Mouse (Mus musculus) spleen, postnatal 4 days (tissue): ENCODE measurements at regions not wholly inside any gene's neighbourhood (a gene's known extent, or its start where the extent isn't known, plus 50 kb on each side); places are given as distances from the start of the nearest gene placed in this dataset.
A peak's percentile ranks its signal among the peaks of the same experiment; 100 is the strongest.

Experiments
- DNase-seq, 2 experiments: peaks; one replicate each; pipeline ENCODE4 v3.0.0; 2022; ENCODE audit warnings: low spot score in 2 of 2

DNA sequence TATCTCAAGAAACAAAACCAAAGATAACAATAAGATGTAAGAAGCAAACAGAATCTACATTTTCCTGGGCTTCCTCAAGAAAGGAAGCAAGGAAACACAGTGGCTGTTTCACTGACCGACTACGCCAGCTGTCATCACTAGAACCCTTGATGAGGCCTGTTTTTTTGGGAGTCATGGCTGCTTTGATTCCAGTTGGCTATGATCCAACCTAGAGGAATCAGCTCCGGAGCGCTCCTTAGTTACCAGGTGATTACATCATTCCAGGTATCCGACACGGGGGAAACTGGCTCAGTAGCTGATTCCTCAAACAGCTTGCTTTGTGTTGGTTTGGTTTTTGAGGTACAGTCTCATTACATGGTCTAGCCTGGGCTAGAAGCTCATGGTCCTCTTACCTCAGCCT lies 84.1 kb upstream of the Galnt15 start:
- no peak for DNase-seq

DNA sequence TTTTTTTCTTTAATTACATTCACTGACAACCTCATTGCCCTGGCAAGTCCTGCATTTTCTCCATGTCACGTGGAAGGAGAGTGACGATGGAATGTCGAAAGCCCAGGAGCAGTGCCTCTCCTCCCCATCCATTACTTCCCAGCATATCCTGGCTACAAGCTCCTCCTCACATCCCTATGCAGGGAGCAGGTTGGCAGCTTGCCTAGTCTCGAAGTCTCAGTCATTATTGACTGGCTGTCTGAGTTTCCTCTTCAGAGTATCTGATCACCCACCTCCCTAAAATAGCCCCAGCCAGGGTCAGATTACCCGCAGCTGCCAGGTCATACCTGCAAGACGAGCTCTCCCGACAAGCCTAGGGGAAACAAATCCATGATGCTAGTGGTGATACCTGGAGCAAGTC lies 83.7 kb upstream of the Galnt15 start:
- no peak for DNase-seq

- no peak for DNase-seq
These were observed 82.8 kb upstream of the Galnt15 start for GRCm38 (mm10) chr14:31946032-31946431.

- DNase-seq: no peak
These were observed 81.5 kb upstream of the Galnt15 start for GRCm38 (mm10) chr14:31947246-31947645.

DNA sequence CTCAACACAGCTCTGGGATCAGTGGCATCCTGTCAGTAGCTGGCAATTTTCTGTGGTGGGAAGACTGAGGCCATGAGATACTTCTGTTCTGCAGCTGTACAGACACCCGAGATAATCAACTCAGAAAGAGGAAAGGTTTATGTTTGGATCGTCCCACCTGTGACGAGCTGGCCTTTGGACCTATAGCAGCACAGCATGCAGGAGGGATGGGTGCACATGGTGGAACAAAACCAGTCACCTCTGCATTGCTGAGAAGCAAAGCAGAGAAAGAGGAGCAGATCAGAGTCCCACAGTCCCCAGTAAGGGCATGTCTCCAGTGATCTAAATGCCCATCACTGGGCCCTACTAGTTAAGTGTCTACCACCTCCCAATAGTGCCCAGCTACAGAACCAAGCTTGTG lies 76.9 kb upstream of the Galnt15 start:
- no peak for DNase-seq

DNA sequence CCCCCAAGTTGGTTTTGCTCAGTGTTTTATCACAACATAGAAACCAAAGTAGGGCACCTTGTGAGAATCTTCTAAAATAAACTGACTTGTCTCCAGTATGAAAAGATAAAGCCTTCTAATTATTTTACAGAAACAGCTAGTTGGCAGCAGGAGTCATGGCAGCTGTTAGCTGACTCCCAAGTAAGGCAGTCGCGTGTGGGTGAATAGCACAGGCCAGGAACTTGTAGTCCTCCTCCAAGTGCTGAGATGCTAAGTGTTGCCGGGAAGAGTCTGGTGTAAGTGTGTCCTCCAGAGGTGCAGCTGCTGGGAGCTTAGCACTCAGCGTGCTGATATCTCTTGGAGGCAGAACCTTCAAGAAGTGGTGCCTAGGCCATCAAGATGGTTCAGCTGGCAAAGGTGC lies 75.0 kb upstream of the Galnt15 start:
- DNase-seq: no peak

DNA sequence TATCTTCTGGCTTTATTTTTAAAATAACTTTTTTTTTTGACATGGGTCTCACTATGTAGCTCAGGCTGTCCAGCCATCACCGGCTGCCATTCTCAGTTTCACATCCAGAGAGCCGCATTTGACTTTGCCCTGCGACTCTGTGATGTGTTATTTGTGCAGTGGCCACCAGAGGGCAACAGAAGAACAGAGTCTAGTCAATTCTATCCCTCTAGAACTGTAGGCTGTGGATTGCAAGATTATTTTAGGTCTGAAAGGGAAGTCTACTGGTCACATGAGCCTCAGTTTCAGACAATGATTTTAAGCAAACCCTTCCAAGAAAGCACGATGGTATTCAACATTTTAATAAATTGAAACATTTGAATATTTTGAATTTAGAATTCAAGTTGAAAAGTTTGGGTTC lies 73.8 kb upstream of the Galnt15 start:
- DNase-seq: peak; percentile 64 to 85

GRCm38 (mm10) chr14:31957211-31957638 lies 71.6 kb upstream of the Galnt15 start:
- no peak for DNase-seq

DNA sequence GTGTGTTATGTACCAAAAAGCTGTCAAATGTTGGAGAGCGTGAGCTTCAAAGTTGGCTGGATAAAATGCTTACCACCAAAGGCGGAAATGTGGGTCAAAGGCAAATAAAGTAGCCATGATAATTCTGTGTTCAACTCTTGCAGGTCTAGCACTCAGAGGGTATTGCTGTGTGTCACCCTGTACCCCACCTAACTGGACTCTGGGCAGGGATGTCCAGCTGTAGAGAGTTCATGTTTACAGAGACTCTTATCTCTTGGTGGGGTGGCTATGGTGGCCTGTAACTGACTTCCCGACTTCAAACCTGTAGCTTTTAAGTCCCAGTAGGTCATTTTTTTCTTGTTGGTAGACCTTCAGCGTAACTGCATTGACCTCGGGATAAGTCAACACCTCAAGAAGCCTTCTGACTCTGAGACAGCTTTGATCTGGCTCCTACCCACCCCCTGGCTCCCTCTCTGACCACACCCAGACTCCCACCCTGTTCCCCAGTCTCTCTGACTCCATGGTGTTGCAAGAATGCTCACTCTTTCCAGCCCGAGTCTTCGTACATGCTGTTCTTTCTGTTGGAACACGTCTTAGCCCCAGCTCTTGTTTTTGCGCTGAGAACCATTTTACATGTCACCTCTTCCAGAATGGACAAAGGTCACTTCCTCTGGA lies 68.5 kb upstream of the Galnt15 start:
- no peak for DNase-seq

GRCm38 (mm10) chr14:31961442-31961841 lies 67.3 kb upstream of the Galnt15 start:
- DNase-seq: no peak

- no peak for DNase-seq
These were observed 65.5 kb upstream of the Galnt15 start for GRCm38 (mm10) chr14:31963131-31963911.

- no peak for DNase-seq
These were observed 64.7 kb upstream of the Galnt15 start for GRCm38 (mm10) chr14:31964076-31964475.

GRCm38 (mm10) chr14:31964831-31965230 lies 64.0 kb upstream of the Galnt15 start:
- DNase-seq: no peak

DNA sequence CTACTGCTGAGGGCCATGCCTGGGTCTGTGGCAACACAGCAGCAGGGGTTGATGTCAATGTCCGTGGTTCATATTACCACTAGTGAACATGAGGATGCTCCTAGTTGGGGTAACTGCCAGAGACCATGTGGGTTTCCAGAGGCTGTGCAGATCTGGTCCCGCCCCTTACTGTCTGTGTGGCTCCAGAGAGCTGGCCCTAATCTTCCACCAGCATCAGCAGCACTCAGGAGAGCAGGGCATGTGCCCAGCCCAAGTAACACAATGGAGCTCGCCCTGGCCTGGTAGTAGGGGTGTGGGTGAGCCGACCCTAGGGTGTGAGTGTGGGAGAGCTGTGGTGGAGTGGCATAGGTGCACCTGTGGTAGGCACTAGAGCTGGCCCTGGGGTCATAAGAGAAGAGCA lies 59.3 kb upstream of the Galnt15 start:
- peak; percentile 17 to 61 for DNase-seq

DNA sequence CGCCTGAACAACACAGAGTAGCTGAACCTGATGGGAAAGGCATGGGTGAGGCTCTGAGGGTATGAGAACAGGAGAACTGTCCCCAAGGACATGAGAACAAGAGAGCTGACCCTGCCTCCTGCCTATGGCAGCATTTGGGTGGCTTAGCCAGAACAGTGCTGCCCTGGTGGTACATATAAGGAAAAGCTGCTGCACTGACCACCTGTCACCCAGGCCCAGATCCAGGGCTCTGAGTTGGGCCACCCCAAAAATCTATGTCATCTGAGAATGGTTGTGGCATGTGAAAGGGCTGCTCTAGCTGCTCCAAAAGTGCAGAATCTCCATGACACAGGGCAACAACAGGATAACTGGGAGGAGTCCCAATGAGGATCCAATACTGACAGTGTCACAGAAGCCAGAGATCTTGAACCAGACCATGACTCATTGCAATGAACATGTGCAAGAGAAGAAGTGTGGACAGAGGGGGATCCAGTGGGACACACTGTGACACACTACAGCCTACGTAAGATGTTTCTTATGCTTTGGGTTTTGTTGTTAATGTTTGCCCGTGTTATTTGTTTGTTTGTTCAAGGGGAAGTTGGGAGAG lies 58.5 kb upstream of the Galnt15 start:
- no peak for DNase-seq

DNA sequence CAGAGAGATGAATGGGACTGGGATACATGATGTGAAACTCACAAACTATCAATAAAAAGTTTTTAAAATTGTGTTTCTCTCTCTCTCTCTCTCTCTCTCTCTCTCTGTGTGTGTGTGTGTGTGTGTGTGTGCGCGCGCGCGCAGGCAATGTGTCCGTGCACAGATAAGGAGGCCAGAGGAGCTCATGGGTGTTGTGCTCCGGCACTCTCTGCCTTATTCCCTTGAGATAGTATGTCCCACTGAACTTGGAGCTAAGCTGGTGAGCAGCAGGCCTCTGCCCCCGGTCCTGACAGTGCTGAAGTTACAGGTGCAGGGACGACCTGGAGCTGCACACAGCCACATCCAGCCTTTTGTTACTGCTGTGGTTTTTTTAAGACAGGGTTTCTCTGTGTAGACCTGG lies 57.9 kb upstream of the Galnt15 start:
- DNase-seq: peak; percentile 51 to 66

DNA sequence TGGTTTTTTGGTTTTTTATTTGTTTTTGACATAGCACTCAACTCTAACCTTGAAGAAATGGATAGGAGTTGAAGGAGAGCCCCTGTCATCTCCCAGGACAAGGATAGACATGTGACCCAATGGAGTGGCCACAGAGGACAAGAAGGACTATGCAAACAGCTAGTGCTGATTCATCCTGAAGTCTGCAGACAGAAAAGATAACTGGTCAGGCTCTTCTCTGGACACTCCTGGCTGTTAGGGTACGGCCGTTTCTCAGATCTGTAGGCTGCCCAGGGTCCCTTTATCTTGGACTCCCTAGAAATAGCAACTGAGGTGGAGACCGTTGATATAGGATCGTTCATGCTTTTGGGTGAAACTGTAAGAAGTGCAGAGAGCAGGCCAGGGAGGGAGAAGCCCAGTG lies 55.1 kb upstream of the Galnt15 start:
- no peak for DNase-seq

- no peak for DNase-seq
These were observed 50.6 kb upstream of the Galnt15 start for GRCm38 (mm10) chr14:31978196-31978595.

DNA sequence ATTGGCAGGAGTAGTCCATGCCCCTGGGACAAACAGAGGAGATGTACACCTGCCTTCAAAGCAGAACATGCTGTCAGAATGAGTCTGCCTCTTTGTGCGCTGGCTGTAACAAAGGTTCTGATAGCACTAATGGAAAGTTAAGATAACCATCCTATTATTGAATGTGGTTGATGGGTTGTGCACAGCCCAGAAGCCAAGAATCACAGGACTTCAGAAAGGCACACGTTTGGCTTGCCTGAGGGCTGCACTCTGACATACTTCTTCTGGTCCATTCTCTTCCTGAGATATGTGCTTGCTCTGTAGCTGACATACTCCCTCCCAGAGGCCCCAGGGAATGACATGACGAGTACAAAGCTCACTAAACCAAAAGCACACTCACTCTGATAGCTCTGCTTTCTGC lies 50.1 kb upstream of the Galnt15 start:
- no peak for DNase-seq
